Mouse (Mus musculus): ENCODE measurements at regions not wholly inside any gene's neighbourhood (a gene's known extent, or its start where the extent isn't known, plus 50 kb on each side); places are given as distances from the start of the nearest gene placed in this dataset.

DNA sequence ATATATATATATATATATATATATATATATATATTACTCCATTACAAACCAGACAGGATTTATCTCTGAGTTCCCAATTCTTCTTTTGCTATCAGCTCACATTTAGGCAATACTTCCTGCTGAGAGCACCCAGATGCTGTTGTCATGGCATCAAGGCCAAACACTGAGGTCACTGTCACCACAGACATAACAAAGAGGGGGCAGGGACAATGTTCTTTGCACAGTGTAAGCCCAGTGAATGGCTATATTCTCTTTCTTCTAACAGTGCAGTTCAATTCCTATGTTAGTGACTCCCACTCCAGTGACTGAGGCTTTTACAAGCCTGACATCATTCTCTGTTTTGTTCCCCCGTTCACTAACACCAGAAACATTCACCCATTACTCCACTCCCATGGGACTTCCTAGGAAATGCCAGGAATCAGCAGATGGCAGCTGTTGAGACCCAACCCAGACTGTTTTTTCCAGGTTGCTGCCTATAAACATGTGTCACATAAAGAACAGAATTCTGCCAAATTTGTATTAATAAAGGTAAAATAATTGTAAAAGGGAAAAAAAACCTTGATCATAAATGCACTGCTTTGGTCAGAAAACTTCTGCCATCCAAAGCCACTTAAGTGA lies 289.5 kb downstream of the Slc22a22 start:
- no peak for DNase-seq (ENCODE audit: low read depth, low spot score)

DNA sequence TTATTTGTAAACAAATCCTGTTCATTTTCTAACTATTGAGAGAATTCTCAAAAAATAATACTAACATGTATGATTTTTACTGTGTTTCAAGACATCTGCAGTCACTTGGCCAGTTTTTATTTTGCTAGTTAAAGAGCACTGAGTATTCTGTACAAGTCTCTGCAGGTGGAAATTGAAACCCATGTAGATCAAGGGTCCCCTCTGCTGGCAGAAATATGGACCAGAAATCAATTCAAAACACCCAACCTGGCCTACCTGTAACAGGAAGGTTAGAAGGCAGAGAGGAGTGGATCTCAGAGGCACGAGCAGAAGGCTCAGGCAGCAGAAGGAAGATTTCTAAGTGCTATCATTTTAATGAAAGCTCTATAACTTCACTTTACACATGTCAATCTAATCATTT lies 298.3 kb downstream of the Slc22a22 start:
- DNase-seq (ENCODE audit: low read depth, low spot score) = no peak

DNA sequence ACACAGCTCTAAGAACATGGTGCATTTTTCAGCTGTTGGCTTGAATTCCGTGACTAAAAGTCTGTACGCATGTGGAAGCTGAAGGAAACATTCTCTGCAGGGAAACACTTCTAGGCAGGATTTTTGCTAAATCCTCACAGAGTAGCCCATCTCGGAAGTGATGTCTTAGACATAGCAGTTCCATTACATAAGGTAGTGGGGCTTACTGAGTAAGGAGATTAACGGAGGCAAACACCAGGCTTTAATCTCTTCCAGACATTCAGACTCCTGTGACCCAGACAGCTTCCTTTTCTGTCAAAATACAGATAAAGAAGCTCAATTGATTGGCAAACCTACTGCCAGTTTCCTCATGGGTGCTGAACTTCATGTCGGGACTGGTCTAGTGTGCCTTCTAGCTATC lies 304.7 kb downstream of the Slc22a22 start:
- no peak for DNase-seq (ENCODE audit: low read depth, low spot score)

DNA sequence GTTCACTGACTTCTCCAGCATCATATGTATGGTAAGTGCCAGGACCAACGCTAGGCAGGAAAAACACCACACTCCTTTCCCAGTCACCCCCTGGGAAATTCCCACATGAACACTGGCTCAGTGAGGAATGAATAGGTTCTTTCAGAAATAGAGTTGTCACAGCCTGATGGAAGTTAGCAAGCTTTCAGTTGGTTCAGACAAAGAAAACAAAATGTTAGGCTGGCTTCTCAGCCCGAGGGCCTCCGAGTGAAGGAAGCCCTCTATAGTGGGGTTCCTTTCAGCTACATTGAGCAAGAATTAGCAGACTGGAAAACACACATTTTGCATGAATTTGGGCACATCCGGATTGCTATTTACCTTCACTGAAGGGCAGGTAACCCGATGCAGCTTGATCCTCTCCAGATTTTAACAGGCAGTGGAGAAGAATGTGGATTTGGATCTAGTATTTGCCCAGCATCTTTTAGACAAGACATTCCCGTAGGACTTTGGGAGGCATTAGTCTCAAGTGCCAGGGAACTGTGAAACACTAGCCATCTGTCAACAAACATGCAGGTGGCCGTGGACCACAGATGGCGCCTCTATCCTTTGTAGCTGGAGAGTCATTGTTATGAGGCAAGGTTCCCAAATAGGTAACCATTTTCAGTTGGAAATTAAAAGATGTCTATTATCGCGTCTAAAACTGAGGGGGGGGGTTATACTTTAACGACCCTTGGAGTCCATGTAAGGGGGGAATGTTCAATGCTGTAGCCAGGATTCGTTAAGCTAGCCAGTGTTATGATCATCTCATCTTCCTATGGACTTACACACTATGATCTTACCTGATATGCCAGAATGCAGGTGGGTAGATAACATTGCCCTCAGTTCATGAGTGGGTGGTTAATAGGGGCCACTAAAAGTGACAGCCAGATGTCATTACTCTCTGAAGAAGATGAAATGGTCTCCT lies 314.8 kb downstream of the Slc22a22 start:
- DNase-seq (ENCODE audit: low read depth, low spot score) = no peak

DNA sequence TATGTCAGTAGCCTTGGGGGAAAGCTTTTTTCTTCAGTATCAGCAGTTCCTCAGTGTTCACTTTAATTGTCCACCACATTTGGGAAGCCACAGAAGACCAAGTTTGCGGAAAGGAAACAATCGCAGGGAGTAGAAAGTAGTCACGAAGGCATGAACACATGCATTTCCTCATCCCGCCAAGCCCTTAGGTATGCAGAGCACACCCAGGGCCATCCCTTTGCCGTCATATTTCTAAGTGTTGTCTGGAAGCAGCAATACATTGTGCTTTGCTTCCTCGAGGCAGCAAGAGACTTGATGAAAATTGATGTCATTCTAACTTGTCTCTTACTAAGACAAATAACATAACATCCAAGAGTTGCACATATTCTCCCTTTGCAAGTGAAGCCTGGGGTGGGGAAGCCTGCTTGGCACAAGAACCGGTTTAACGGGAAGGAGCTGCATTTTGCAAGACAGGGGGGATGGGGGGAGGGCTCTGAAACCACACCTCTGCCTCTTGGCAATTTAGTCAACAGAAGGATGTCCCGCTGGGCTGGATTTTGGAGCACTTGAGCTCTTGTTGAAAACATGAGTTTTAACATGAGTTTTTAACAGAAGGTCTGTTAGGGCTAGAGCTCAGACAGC lies 337.2 kb downstream of the Slc22a22 start:
- DNase-seq (ENCODE audit: low read depth, low spot score) = peak; percentile 38

DNA sequence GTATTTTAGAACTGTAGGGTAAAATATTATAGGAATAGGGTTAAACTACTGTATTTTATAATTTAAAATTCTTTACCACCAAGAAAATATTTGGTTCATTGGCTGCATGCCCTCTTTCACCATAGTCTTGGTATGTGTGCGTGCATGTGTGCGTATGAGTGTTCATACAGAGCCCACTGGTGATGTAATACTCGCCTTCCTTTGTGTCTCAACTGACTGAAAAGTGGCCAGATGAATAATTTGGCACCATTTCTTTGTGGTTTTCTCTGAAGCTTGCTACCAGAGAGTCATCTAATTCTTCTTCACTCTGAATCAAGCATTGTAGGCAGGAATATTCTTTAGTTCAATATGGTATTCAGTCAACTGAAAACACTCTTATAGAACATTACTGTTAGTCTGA lies 372.7 kb downstream of the Slc22a22 start:
- DNase-seq (ENCODE audit: low read depth, low spot score) = no peak

DNA sequence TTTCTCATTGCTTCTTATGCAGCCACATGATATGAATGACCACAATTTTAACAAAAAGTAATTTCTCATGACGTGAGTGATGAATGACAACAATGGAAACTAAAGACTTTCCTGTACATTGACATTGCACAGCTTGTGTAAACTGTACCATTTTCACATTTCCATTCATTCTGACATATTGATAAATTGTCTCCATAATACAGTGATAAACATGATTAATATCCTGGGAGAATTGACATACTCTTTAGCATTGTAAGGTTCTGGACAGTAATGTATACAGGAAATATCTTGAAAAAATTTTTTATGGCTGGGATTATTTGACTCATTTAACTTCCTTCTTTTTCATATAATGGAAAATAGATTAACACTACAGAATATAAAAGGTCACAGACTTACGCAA lies 380.1 kb downstream of the Slc22a22 start:
- no peak for DNase-seq (ENCODE audit: low read depth, low spot score)

DNA sequence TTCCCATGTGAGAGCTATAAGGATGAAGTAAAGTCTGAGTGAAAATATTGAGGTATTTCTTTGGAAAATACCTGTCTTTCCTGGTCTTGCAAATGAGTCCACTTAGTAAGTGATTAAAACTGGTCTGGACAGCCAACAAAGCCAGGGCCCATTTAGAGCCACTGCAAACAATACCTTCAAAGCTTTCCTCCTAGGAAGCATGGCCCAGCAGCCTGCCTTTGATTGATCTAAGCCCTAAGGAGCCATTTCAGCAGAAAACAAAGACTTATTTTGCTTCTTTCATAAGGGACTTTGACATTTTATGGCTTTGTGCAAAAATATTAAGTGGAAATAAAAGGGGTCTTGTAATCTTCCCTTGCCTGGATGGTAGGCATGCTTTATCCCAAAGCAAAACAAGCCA lies 397.6 kb downstream of the Slc22a22 start:
- DNase-seq (ENCODE audit: low read depth, low spot score) = no peak

DNA sequence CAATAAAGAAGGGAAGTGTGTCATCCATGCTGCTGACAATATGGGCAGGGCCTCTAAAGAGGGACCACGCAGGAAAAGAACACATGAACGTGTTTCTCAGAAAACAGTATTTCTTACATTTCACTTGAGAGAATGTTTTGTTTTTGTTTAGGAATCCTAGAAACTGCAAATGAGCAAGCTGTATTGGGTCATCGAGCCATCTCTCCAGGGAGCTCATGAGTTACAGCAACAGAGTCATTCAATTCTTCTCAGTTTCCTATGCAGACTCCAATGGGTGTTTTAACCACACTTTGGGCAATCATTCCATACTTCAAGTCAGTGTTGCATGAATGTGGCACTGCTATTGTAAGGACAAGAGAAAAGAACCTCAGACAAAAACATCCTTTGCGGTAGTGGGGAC lies 403.6 kb downstream of the Slc22a22 start:
- DNase-seq (ENCODE audit: low read depth, low spot score) = no peak

DNA sequence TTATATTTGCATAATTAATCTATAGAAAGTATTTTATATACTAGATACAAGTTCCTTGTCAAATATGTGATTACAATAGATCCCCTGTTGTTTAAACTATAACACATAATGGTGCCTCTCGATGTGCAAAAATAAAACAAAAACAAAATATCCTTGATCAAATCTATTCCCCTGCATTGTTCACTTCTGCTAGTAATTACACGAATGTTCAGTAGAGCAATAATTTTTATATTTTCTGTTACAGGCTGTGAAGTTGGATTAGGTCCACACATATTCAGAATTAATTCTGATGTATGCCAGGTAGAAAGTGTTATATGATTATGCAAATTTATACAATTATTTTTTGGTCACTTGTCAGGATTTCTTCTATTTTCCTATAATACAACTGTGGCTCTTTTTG lies 415.9 kb downstream of the Slc22a22 start:
- no peak for DNase-seq (ENCODE audit: low read depth, low spot score)

DNA sequence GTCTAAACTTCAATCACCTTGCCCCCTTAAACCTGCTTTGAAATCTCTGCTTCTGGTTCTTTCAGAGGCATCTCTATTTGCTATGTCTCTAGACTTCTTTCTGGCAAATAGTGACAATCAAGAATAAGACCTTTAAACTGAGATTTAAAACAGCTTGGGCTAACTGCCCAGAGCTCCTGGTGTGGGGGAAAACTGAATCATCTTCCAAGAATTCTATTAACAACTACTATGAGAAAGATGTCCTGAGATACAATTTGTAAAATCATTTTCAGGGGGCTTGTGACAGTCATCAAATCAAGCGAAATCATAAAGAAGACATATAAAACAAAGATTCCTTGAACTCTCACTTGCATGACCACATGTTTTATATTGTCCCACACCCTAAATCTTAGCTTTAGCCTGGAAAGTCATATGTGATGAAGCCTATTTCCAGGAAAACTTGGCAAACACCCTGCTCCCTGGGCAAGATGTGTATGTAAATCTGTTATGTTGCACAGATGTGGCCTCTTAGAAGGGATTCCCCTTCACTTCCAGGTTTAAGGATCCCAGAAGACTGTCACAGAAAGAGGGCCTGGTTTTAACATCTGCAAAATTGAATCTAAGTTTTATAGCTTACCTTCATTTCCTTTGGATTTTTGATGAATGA lies 417.8 kb downstream of the Slc22a22 start:
- no peak for DNase-seq (ENCODE audit: low read depth, low spot score)

DNA sequence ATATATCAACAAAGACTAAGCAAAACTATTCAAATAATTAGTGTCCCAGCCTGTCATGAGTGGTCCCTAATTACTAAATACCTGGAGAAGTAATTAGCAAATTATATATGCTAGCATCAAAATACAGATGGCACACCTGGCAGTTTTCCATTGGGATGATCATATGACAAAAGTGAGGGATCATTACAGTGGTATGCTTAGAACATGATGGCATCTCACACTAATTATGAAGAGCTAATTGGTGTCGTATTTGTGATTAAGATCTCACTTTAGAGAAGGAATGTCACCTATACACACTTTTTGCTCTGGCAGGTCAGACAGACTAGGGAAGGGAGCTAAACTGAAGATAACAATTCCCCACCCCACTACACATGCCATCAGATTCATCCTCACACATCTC lies 425.1 kb downstream of the Slc22a22 start:
- no peak for DNase-seq (ENCODE audit: low read depth, low spot score)

DNA sequence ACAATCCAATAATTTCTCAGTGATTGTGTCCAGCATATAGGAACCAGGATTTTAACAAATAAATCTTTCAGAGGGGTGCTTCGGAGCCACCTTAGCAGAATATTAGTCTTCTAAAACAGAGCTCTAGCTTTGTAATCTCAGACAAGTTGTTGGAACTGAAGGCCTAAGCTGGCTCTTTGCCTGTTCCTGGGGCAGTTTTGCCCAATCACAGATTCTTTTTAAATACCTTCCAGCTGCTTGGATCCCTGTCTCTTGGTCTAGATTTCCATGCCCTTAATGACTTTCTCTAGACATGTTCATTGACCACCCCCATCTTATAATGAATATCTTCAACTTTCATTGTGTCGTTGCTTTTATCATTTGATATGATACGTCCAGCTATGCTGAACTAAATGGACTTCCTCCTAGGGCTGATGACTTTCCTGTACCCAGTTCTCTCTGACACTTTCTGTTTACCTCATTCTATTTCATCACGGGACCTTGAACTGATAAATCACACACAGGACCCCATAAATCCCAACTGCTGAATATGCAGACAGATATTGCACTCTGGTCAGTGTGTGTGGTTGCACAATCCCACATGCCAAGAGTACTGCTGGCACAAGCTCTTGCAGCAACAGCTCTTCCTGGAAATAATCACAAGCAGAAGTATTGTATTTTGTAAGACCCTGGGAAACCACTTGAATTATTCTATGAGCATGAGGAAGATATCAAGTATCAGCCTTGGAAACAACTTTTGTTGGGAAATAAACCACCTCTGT lies 440.4 kb downstream of the Slc22a22 start:
- DNase-seq (ENCODE audit: low read depth, low spot score) = no peak

DNA sequence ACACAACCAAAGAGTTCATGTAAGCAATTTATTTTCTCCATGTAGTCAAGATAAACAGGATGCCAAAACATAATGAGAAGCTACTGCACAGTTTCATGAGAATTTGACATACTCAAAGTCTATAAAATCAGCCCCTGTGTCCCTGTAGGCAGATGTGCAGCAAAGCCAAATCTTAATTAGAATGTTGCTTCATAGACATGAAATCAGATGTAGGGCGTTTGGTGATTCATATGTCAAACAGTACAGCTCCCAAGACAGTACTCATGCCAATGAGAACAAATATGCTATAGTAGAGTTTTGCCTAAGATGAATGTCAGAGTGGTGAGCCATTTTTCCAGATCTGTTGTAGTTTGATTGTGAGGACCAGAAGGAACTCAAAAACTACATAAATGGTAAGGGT lies 444.4 kb downstream of the Slc22a22 start:
- no peak for DNase-seq (ENCODE audit: low read depth, low spot score)

Data from R1 (cell line).